Mouse (Mus musculus): ENCODE measurements around the gene Mlst8. TPM values are rescaled to one million over a fixed set of nuclear protein-coding genes. Genes with fewer than 3 reads are reported as not detected.

Mlst8 gene
- 28.5 and 35.4 TPM in 2 replicates for total RNA-seq (2012; rRNA removed)
- polyA plus RNA-seq (2012; ENCODE audit: insufficient read depth in 1 of 2, insufficient read length in 2 of 2, low read depth in 1 of 2, low replicate concordance in 2 of 2, missing spikeins in 1 of 2): 10 to 100 TPM in 1 of 2 experiments, not detected in 1; 57.3 TPM

GRCm38 (mm10) chr17:24478663-24479380 lies at the start of gene Mlst8:
Mlst8 (minus strand) TSS chr17:24479078.
- peaks cover 0 to 8% of the 10 kb centered on the region in 2 experiments; a peak in 2 of 4 replicates for H3K36me3 ChIP-seq (ENCODE audit: control insufficient read depth in 1 of 2, insufficient read depth in 2 of 2, low read length in 2 of 2)
- H3K9ac ChIP-seq (ENCODE audit: control insufficient read depth, low read depth, low read length, poor library complexity, severe bottlenecking): peak within 1 kb of the TSS; percentile 95
- H3K4me3 ChIP-seq (ENCODE audit: control insufficient read depth in 1 of 2, insufficient read depth in 1 of 2, low read depth in 2 of 2, low read length in 2 of 2): peak within 1 kb of the TSS; percentile 77 to 80
- H3K27me3 ChIP-seq (ENCODE audit: control insufficient read depth in 1 of 2, insufficient read depth in 2 of 2, low read length in 2 of 2): no peaks in the 10 kb centered on the region
- peak; percentile 98 for DNase-seq (ENCODE audit: low read depth, low spot score)
- no peaks in the 10 kb centered on the region for H3K9me3 ChIP-seq (replicated peaks; ENCODE audit: insufficient read depth, low read length)
- peaks cover 7% of the 10 kb centered on the region for H3K79me2 ChIP-seq (ENCODE audit: control insufficient read depth, insufficient read depth, low read length, poor library complexity)
- H3K27ac ChIP-seq (ENCODE audit: control insufficient read depth, low read depth, low read length): peak within 1 kb of the TSS; percentile 90
- H3K4me1 ChIP-seq (ENCODE audit: control insufficient read depth in 1 of 2, insufficient read depth in 2 of 2, low read length in 2 of 2): peaks cover 0 to 13% of the 10 kb centered on the region in 2 experiments; a peak in 3 of 4 replicates
- TF ChIP-seq CHD1 (IDR thresholded peaks at IDR 0.05; ENCODE audit: low read depth, low read length) (peak; percentile 99), ZC3H11A (IDR thresholded peaks at IDR 0.05; ENCODE audit: low read depth, low read length) (no peak), E2F4 (IDR thresholded peaks at IDR 0.05; ENCODE audit: borderline replicate concordance, low read depth, low read length) (no peak), SMC3 (IDR thresholded peaks at IDR 0.05; ENCODE audit: low read depth, low read length) (peak; percentile 54), UBTF (IDR thresholded peaks at IDR 0.05; ENCODE audit: borderline replicate concordance, insufficient read depth, low read depth, low read length) (0 out of 2 replicates have a peak, but pooled peaks have one; percentile 41), TCF12 (IDR thresholded peaks at IDR 0.05; ENCODE audit: low read depth, low read length) (peak; percentile 64), TAL1 (IDR thresholded peaks at IDR 0.05; ENCODE audit: low read length) (no peak), ZKSCAN1 (IDR thresholded peaks at IDR 0.05; ENCODE audit: low read depth, low read length) (no peak), ZMIZ1 (IDR thresholded peaks at IDR 0.05; ENCODE audit: low read depth, low read length) (peak; percentile 81; the same call in 1 of the 2 replicates), POLR2AphosphoS5 (IDR thresholded peaks at IDR 0.05; ENCODE audit: borderline replicate concordance, low read depth, low read length) (no peak), SIN3A (IDR thresholded peaks at IDR 0.05; ENCODE audit: low read length) (peak; percentile 89), NELFE (IDR thresholded peaks at IDR 0.05; ENCODE audit: low read depth, low read length) (peak; percentile 96), JUND (IDR thresholded peaks at IDR 0.05; ENCODE audit: low read depth, low read length) (no peak), MEF2A (IDR thresholded peaks at IDR 0.05; ENCODE audit: extremely low read depth, insufficient replicate concordance, low read depth, low read length, poor library complexity, severe bottlenecking) (peak; percentile 68; the same call in 1 of the 2 replicates), ZNF384 (IDR thresholded peaks at IDR 0.05; ENCODE audit: low read depth, low read length) (no peak), MYB (IDR thresholded peaks at IDR 0.05; ENCODE audit: low read depth, low read length) (no peak), ELF1 (IDR thresholded peaks at IDR 0.05; ENCODE audit: low read depth, low read length) (peak; percentile 60), GATA1 (IDR thresholded peaks at IDR 0.05; ENCODE audit: low read depth, low read length) (0 out of 2 replicates have a peak, but pooled peaks have one; percentile 24), MXI1 (IDR thresholded peaks at IDR 0.05; ENCODE audit: low read depth, low read length) (peak; percentile 89), BHLHE40 (IDR thresholded peaks at IDR 0.05; ENCODE audit: borderline replicate concordance, low read depth, low read length) (no peak), USF2 (IDR thresholded peaks at IDR 0.05; ENCODE audit: borderline replicate concordance in 1 of 2, insufficient read depth in 1 of 2, low read depth in 1 of 2, low read length in 2 of 2) (no peak), TBP (IDR thresholded peaks at IDR 0.05; ENCODE audit: low read depth, low read length) (no peak; the same call in 1 of the 2 replicates), MYC (IDR thresholded peaks at IDR 0.05; ENCODE audit: low read depth, low read length) (0 out of 2 replicates have a peak, but pooled peaks have one; percentile 35), CTCF (IDR thresholded peaks at IDR 0.05 in 2 of 3, conservative IDR thresholded peaks at IDR 0.05 in 1 of 3; ENCODE audit: control insufficient read depth in 1 of 3, insufficient read depth in 1 of 3, low read depth in 2 of 3, low read length in 3 of 3, poor library complexity in 1 of 3, severe bottlenecking in 1 of 3) (peak; percentile 74 to 96 (median 81)), RCOR1 (IDR thresholded peaks at IDR 0.05; ENCODE audit: low read depth, low read length) (no peak; the same call in 1 of the 2 replicates), MAX (IDR thresholded peaks at IDR 0.05; ENCODE audit: low read length) (peak; percentile 71), RAD21 (IDR thresholded peaks at IDR 0.05; ENCODE audit: low read depth, low read length) (peak; percentile 38), POLR2A (IDR thresholded peaks at IDR 0.05; ENCODE audit: control insufficient read depth in 1 of 2, insufficient read depth in 1 of 2, low read depth in 1 of 2, low read length in 2 of 2, poor library complexity in 1 of 2) (peak; percentile 91 to 95), ETS1 (IDR thresholded peaks at IDR 0.05; ENCODE audit: low read depth, low read length) (0 out of 2 replicates have a peak, but pooled peaks have one; percentile 31), GABPA (IDR thresholded peaks at IDR 0.05; ENCODE audit: low read depth, low read length) (no peak), EP300 (IDR thresholded peaks at IDR 0.05; ENCODE audit: low read depth in 1 of 2, low read length in 2 of 2) (peak in 1 of 2 experiments; percentile 30; a peak in 1 of 4 replicates), MAZ (IDR thresholded peaks at IDR 0.05; ENCODE audit: low read depth, low read length) (peak; percentile 91), NRF1 (IDR thresholded peaks at IDR 0.05; ENCODE audit: insufficient read depth, low read depth, low read length, poor library complexity, severe bottlenecking) (peak; percentile 97), USF1 (IDR thresholded peaks at IDR 0.05; ENCODE audit: low read depth, low read length) (no peak; the same call in 1 of the 2 replicates)

Measured in MEL (cell line).